Mouse (Mus musculus) duodenum, adult 2 months (tissue): Measurements from ENCODE around the gene Vmn2r8. TPM values are rescaled to one million over a fixed set of nuclear protein-coding genes. Genes with fewer than 3 reads are reported as not detected.

Experiments used
- polyA plus RNA-seq: library from polyadenylated mRNA; depleted of rRNA; stranded (reverse); fragments of >200 nt; gene quantifications from 2 replicates; pipeline ENCODE4 v1.2.3, GENCODE M21; 2012; ENCODE audit warnings: low replicate concordance; rRNA removed

The Vmn2r8 gene
- polyA plus RNA-seq: not detected in 2 replicates

GRCm38 (mm10) chr5:108808750-108809149 lies at the start of gene Vmn2r8:
Vmn2r8 (minus strand) TSS chr5:108808850.

GRCm38 (mm10) chr5:108852501-108852900 lies 43.9 kb upstream of the Vmn2r8 start, which contains the start of gene Vmn2r9:
Vmn2r9 (minus strand) TSS chr5:108852601.

DNA sequence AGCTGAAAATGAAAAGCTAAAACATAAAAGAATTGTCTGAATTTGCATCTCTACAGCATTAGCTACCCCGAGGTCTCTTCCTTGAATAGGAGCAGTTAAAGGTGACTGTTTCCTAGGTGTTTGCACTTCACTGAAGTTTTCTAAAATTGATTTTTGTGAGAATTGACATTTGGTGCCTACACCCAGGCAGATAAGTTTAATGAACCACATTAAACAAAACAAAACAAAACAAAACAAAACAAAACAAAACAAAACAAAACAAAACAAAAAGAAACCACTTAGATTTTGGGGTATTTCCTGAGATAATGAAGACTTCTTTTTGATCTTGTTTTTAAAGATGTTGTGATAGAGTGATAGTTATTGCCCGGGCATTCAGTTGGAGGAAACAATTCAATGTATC lies 13.4 kb downstream of the Vmn2r8 start, which contains the start of gene Tmed11:
Gene Tmed11 (minus strand): TSS at position 101 of the 400 bp plus-strand sequence.

GRCm38 (mm10) chr5:108774630-108775306 lies 33.9 kb downstream of the Vmn2r8 start, which contains the start of gene Rnf212:
Rnf212 (minus strand) TSS chr5:108774982.

Other genes starting within 250 kb of the Vmn2r8 start
- 93.5 and 109 TPM in 2 replicates for gene Gak, start 179.1 kb downstream of the Vmn2r8 start, polyA plus RNA-seq
- 29.2 and 29.5 TPM in 2 replicates for gene Tmem175, start 179.1 kb downstream of the Vmn2r8 start, polyA plus RNA-seq
- 15.6 and 18.3 TPM in 2 replicates for gene Idua, start 148.5 kb downstream of the Vmn2r8 start, polyA plus RNA-seq
- gene Dgkq, start 139.2 kb downstream of the Vmn2r8 start, polyA plus RNA-seq: 38.3 and 49.1 TPM in 2 replicates
- 0.16 TPM in 1 of 2 replicates, not detected in the other for gene Slc26a1, start 133.3 kb downstream of the Vmn2r8 start, polyA plus RNA-seq
- gene Fgfrl1, start 116.5 kb downstream of the Vmn2r8 start, polyA plus RNA-seq: 20.7 and 24.4 TPM in 2 replicates
- gene Rnf212, start 33.9 kb downstream of the Vmn2r8 start, polyA plus RNA-seq: 0.93 TPM in 1 of 2 replicates, not detected in the other
- gene Tmed11, start 13.5 kb downstream of the Vmn2r8 start, polyA plus RNA-seq: not detected in 2 replicates
- not detected in 2 replicates for gene Vmn2r9, start 43.8 kb upstream of the Vmn2r8 start, polyA plus RNA-seq
- not detected in 2 replicates for gene Vmn2r10, start 197.7 kb upstream of the Vmn2r8 start, polyA plus RNA-seq